Comparison of ENCODE assay signal across 8 mouse cellular contexts in the genomic region with DNA sequence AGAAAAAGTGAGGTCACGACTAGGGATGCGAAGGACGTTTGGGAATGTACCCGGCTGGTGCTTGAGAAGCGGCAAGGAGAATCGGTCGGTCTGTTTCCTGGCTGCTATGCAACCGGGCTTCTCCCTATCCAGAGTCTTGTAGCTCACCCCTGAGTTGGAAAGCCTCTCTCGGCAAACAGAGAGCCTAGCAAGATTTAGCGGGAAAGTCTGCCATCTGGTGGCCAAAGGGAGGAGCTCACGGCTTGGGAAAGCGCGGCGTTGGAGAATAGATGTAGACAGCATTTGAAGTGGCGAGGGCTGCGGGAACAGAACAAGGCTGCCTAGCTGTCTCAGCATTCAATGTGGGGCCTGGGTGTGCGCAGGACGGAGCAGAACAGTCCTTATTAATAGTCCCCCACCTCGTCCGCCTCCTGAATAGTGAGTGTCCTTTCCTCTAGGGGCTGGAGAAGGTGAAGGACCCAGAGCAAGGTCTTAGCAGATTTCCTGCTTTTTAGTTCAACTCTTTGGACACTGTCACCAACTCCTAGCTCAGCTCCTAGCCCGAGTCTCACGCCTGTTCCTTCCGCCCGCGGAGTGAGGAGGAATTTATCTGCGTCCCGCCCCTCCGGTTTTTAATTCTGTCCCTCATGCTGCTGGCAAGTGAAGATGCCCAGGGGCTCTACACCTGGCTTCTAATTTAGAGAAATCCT. TPM values are rescaled to one million over a fixed set of nuclear protein-coding genes. Genes with fewer than 3 reads are reported as not detected.
DNase-seq lines count a peak whose midpoint lies in the region; ATAC-seq lines count a peak whose summit lies in the region.

No protein-coding gene starts in this region.

- H3K9ac ChIP-seq in embryonic facial prominence, embryonic 11.5 days (replicated peaks; ENCODE audit: low read length): 0 out of 2 replicates have a peak overlapping the region, but pooled peaks have one; percentile 20
- H3K9ac ChIP-seq in limb, embryonic 12.5 days (replicated peaks): 0 out of 2 replicates have a peak overlapping the region, but pooled peaks have one; percentile 27
- 0 out of 2 replicates have a peak overlapping the region, but pooled peaks have one; percentile 2 for H3K9ac ChIP-seq in midbrain, embryonic 15.5 days

- no peaks in the 10 kb centered on the region for H3K27me3 ChIP-seq in embryonic facial prominence, embryonic 11.5 days (ENCODE audit: control insufficient read depth, insufficient read depth, low read length)
- peaks cover 68% of the 10 kb centered on the region for H3K27me3 ChIP-seq in limb, embryonic 12.5 days
- H3K27me3 ChIP-seq in midbrain, embryonic 15.5 days (replicated peaks): no peaks in the 10 kb centered on the region; the same call in 1 of the 2 replicates
- no peaks in the 10 kb centered on the region; the same call in 1 of the 2 replicates for H3K27me3 ChIP-seq in splenic B cell, adult 2 months (ENCODE audit: control insufficient read depth, insufficient read depth, low read length, poor library complexity, severe bottlenecking)

- ATAC-seq in embryonic facial prominence, embryonic 11.5 days (replicated peaks; ENCODE audit: insufficient number of reproducible peaks, low FRiP score, low TSS enrichment, low read depth): peak; percentile 85
- peak; percentile 81 for ATAC-seq in limb, embryonic 12.5 days (ENCODE audit: insufficient number of reproducible peaks, insufficient read depth, low FRiP score, low TSS enrichment, low read depth)
- peak; percentile 89 for ATAC-seq in midbrain, embryonic 15.5 days (replicated peaks)

- H3K36me3 ChIP-seq in embryonic facial prominence, embryonic 11.5 days (replicated peaks; ENCODE audit: control insufficient read depth, insufficient read depth, low read depth, low read length): no peaks in the 10 kb centered on the region
- H3K36me3 ChIP-seq in limb, embryonic 12.5 days: no peaks in the 10 kb centered on the region
- no peaks in the 10 kb centered on the region; the same call in 1 of the 2 replicates for H3K36me3 ChIP-seq in midbrain, embryonic 15.5 days (replicated peaks)
- H3K36me3 ChIP-seq in splenic B cell, adult 2 months (ENCODE audit: control insufficient read depth, insufficient read depth, low read length, poor library complexity, severe bottlenecking): no peaks in the 10 kb centered on the region

- H3K27ac ChIP-seq in embryonic facial prominence, embryonic 11.5 days (replicated peaks; ENCODE audit: low read depth, low read length): no peak overlapping the region
- H3K27ac ChIP-seq in limb, embryonic 12.5 days: no peak overlapping the region
- peak overlapping the region; percentile 48; the same call in 1 of the 2 replicates for H3K27ac ChIP-seq in midbrain, embryonic 15.5 days

- no peaks in the 10 kb centered on the region for H3K4me1 ChIP-seq in embryonic facial prominence, embryonic 11.5 days (ENCODE audit: control insufficient read depth, insufficient read depth, low read length)
- H3K4me1 ChIP-seq in limb, embryonic 12.5 days (replicated peaks): peaks cover 16% of the 10 kb centered on the region; the same call in 1 of the 2 replicates
- H3K4me1 ChIP-seq in midbrain, embryonic 15.5 days: peaks cover 27% of the 10 kb centered on the region

- H3K9me3 ChIP-seq in embryonic facial prominence, embryonic 11.5 days (replicated peaks; ENCODE audit: control insufficient read depth, low read length): no peaks in the 10 kb centered on the region
- no peaks in the 10 kb centered on the region for H3K9me3 ChIP-seq in limb, embryonic 12.5 days
- H3K9me3 ChIP-seq in midbrain, embryonic 15.5 days: no peaks in the 10 kb centered on the region

- 6% methylated on average over 28 of the region's 28 CpGs for WGBS in embryonic facial prominence, embryonic 11.5 days
- 5% methylated on average over 28 of the region's 28 CpGs for WGBS in limb, embryonic 12.5 days
- 6% methylated on average over 28 of the region's 28 CpGs for WGBS in midbrain, embryonic 15.5 days

- DNase-seq in 3134 (ENCODE audit: extremely low read depth, insufficient read length, low spot score): peak; percentile 68
- DNase-seq in adrenal gland, postnatal 25 days: peak; percentile 85
- peak; percentile 98 for DNase-seq in embryonic facial prominence, embryonic 11.5 days (ENCODE audit: low spot score)
- DNase-seq in heart, adult 8-10 months (ENCODE audit: low spot score): peak; percentile 77
- peak; percentile 81 to 91 for DNase-seq in kidney, adult 8-10 months
- peak; percentile 55 for DNase-seq in splenic B cell, adult 2 months (ENCODE audit: low read depth, low spot score)

- H3K4me3 ChIP-seq in embryonic facial prominence, embryonic 11.5 days (ENCODE audit: low read depth, low read length): no peak overlapping the region
- peak overlapping the region; percentile 26 for H3K4me3 ChIP-seq in limb, embryonic 12.5 days (replicated peaks)
- peak overlapping the region; percentile 19; the same call in 1 of the 2 replicates for H3K4me3 ChIP-seq in midbrain, embryonic 15.5 days

- H3K4me2 ChIP-seq in embryonic facial prominence, embryonic 11.5 days (ENCODE audit: low read depth, low read length): peak overlapping the region; percentile 16
- peak overlapping the region; percentile 50 for H3K4me2 ChIP-seq in limb, embryonic 12.5 days
- H3K4me2 ChIP-seq in midbrain, embryonic 15.5 days: peak overlapping the region; percentile 46

RNA-seq across cellular contexts. Expression of gene Wwc1, which starts 21.1 kb away (rescaled TPM):
- total RNA-seq in adrenal gland, postnatal 25 days (2021): 80.2 and 103 TPM in 2 replicates
- 3.9 and 4.8 TPM in 2 replicates for polyA plus RNA-seq in embryonic facial prominence, embryonic 11.5 days (2014; fragmentation: Nextera tagmentation; extraction: Ambion mirVana)
- 1 to 10 TPM in 3 of 4 experiments, under 1 TPM in 1; 0.92 to 2.2 (median 1.6) TPM for total RNA-seq in heart, adult 8-10 months (2022)
- polyA plus RNA-seq in limb, embryonic 12.5 days (2016; fragmentation: Nextera tagmentation; extraction: Ambion mirVana): 3.5 and 5.3 TPM in 2 replicates
- 13.2 and 18.1 TPM in 2 replicates for polyA plus RNA-seq in midbrain, embryonic 15.5 days (2015; fragmentation: Nextera tagmentation; extraction: Ambion mirVana)
